Mouse (Mus musculus): Measurements from ENCODE around the gene Sapcd1. TPM values are rescaled to one million over a fixed set of nuclear protein-coding genes. Genes with fewer than 3 reads are reported as not detected.
"Not testable (repeated sequence)": the region's sequence is repeated elsewhere in the genome, so short reads cannot be mapped to it uniquely, and the experiment has no call there.

Sapcd1 gene
- total RNA-seq, 2 experiments from 2014 or later, result 0.67 TPM; not detected in 1

DNA sequence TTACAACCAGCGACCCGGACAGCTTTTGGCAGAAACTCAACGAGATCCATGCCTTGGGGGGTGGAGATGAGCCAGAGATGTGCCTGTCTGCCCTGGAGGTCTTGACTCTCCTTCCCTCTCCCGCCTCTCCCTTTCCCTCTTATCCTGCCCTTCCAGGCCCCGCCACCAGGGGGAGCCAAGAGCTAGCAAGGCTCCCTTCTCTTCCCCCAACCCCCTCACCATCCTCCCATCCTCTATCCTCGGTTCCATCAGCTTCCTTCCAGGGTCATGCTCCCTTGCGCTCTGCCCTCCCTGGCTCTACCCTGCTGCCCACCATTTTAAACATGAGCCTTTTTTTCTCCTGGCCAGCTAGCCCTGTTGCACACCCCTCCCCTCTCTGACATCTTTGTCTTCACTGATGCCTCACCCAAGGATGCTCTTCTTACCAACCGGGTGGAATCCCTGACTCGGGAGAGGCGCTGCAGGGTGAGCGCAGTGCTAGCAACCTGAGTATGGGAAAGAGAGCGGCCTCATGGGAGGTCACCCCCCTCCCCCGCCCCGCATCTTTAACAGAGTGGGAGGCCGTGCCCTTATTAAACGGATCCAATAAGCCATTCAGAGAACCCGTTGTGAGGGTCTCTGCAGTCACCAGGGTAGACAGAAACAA, 6.5 kb downstream of the Sapcd1 start:
- peak; percentile 97 for TF ChIP-seq CTCF (conservative IDR thresholded peaks at IDR 0.05)
- peak; percentile 74 to 94 for DNase-seq (ENCODE audit: low spot score in 2 of 2)
- peak overlapping the region; percentile 12; the same call in 1 of the 2 replicates for H3K27ac ChIP-seq
- H3K4me3 ChIP-seq, result peak overlapping the region; percentile 29; the same call in 1 of the 2 replicates

DNA sequence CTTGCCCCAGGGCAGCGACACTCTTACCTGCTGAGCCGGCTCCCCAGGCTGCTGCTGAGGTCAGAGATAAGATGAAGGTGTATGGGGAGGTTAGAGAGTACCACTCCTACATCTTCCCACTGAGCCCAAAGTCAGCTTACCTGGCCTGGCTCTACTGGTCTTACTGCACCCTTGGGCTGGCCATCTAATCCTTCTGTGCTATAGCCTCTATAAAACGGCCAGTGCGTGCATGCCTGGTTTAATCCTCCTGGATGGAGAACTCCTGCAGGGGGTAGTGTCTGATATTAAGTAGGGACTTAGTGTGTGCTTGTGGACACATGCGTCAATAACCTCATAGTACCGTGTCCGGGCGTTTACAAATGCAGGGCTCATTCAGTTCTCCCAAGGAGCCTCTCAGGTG, 7.3 kb downstream of the Sapcd1 start:
- DNase-seq (ENCODE audit: low spot score in 2 of 2), result no peak
- TF ChIP-seq CTCF (conservative IDR thresholded peaks at IDR 0.05), result no peak
- no peak overlapping the region for H3K27ac ChIP-seq
- H3K4me3 ChIP-seq, result no peak overlapping the region

- no peak for DNase-seq (ENCODE audit: low spot score in 2 of 2)
- TF ChIP-seq CTCF (conservative IDR thresholded peaks at IDR 0.05), result no peak
- Histone ChIP-seq H3K4me3 (no peak overlapping the region), H3K27ac (no peak overlapping the region)
These were observed 7.9 kb downstream of the Sapcd1 start for GRCm38 (mm10) chr17:35019894-35020293.

- H3K27ac ChIP-seq, result no peak overlapping the region
- no peak for DNase-seq (ENCODE audit: low spot score in 2 of 2)
- no peak for TF ChIP-seq CTCF (conservative IDR thresholded peaks at IDR 0.05)
These were observed 9.6 kb downstream of the Sapcd1 start for GRCm38 (mm10) chr17:35018171-35018570.

DNA sequence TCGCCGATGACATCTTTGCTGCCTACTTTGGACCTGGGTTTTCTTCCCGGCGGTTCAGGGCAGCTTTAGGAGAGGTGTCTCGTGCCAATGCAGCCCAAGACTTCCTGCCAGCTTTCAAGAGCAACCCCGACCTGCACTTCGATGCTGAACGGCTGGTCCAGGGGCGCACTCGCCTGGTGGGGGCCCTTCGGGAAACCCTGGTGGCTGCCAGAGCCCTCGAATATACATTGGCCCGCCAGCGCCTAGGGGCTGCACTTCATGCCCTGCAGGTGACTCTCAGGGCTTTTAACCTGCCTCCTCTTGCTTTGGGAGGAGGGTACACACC, 10.1 kb downstream of the Sapcd1 start:
- H3K27ac ChIP-seq, result no peak overlapping the region
- TF ChIP-seq CTCF (conservative IDR thresholded peaks at IDR 0.05), result no peak
- no peak overlapping the region for H3K4me3 ChIP-seq
- no peak for DNase-seq (ENCODE audit: low spot score in 2 of 2)

More at GRCm38 (mm10) chr17:35018171-35018570, 9.6 kb downstream of the Sapcd1 start:
- H3K4me3 ChIP-seq, result no peak overlapping the region

DNA sequence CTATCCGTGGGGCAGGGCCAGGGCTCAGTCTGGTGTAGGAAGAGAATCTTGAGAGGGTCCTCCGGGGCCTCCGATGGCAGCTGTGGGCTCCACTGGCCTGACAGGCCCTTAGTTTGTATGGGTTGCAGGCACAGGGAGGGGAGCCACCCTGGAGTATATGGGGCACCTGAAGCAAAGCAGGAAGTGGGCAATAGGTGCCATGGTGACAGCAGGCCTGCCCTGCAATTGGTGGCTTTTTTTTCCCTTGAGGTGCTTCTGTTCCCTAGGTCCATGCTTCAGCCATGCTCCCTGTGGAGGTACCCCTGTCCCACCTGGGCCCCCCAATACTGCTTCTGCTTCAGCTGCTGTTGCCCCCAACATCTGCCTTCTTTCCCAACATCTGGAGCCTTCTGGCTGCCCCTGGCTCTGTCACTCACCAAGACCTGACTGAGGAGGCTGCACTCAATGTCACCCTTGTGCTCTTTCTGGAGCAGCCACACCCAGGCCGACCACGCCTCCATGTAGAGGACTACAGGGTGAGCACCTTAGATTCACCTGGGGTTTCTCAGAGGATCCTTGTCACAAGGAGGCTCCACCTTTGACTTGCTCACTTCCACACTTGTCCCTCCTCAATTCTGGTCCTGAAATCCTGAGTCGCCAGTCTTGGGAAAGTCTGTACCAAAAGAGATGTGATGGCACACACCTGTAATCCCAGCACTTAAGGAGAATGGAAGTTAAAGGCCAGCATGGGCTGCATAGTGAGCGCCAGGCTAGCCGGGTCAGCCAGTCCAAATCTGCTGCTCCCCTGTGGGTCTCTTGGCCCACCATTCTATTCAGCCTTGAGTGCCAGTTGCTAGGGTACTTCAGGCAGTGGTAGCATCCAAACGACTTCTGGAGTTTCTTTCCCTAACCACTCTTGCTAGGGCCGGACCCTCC, 10.8 kb downstream of the Sapcd1 start:
- no peak for DNase-seq (ENCODE audit: low spot score in 2 of 2)
- TF ChIP-seq CTCF (conservative IDR thresholded peaks at IDR 0.05), result no peak
- H3K27ac ChIP-seq, result no peak overlapping the region
- H3K4me3 ChIP-seq, result no peak overlapping the region

DNA sequence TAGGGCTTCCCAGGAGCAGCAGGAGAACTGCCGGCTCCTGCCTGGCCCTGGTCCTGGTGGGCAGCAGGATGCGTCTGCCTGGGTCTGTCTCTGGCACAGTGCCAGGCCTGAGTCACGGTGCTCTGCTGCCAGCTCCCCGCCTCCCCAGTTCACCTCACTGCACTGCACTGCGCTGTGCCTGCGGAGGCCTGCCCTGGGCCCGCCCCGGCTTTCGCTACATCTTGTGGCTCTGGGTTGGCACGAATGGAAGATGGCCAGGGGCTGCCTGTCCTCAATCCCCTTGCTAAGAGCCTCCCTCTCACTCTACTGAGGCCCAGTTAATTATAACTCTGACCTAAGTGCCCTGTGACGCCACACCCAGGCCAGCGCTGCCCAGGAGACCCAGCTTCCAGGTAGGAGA, 11.4 kb downstream of the Sapcd1 start, which contains the start of gene Vwa7:
Gene Vwa7 (plus strand): TSS at position 204 of the 400 bp plus-strand sequence.
- TF ChIP-seq CTCF (conservative IDR thresholded peaks at IDR 0.05), result no peak
- H3K4me3 ChIP-seq, result no peak within 1 kb of the TSS
- no peak within 1 kb of the TSS for H3K27ac ChIP-seq
- no peak for DNase-seq (ENCODE audit: low spot score in 2 of 2)

GRCm38 (mm10) chr17:35015296-35015695, 12.5 kb downstream of the Sapcd1 start:
- H3K27ac ChIP-seq, result no peak overlapping the region
- TF ChIP-seq CTCF (conservative IDR thresholded peaks at IDR 0.05), result no peak
- DNase-seq (ENCODE audit: low spot score in 2 of 2), result no peak

DNA sequence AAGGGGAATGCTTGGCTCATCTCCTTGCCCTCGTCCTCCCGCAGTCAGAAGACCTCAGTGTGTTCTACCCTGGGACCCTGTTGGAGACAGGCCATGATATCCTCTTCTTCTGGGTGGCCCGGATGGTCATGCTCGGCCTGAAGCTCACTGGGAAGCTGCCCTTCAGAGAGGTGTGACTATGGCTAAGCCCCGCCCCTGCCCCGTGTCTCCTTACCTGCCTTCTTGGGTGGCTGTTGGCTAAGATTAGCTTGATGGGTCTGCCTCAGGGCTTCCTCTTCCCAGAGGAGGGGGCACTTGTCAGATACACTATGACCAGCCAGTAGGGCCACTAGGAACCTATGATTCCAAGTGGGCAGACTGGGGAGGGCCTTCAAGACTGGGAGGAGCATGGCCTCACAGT, 14.6 kb downstream of the Sapcd1 start:
- Histone ChIP-seq H3K27ac (no peak overlapping the region), H3K4me3 (no peak overlapping the region)
- no peak for DNase-seq (ENCODE audit: low spot score in 2 of 2)
- no peak for TF ChIP-seq CTCF (conservative IDR thresholded peaks at IDR 0.05)

More at GRCm38 (mm10) chr17:35015296-35015695, 12.5 kb downstream of the Sapcd1 start:
- no peak overlapping the region for H3K4me3 ChIP-seq

DNA sequence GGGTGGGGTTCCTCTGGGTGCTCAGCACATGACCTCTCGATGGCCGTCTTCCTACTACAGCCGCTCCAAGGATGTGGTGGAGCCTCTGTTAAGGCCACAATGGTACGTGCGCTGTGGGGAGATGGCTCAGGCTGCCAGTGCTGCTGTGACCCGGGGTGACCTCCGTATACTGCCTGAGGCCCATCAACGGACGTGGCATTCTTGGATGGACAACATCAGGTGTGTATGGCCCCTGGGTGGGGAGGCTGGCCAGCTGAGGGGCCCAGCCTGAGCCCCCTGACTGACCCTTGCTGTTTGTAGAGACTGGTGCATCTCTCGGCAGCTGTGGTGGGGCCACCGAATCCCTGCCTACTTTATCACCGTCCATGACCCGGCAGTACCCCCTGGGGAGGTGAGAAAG, 15.4 kb downstream of the Sapcd1 start:
- H3K27ac ChIP-seq, result no peak overlapping the region
- H3K4me3 ChIP-seq, result no peak overlapping the region
- DNase-seq (ENCODE audit: low spot score in 2 of 2), result no peak
- TF ChIP-seq CTCF (conservative IDR thresholded peaks at IDR 0.05), result no peak

- no peak for DNase-seq (ENCODE audit: low spot score in 2 of 2)
- TF ChIP-seq CTCF (conservative IDR thresholded peaks at IDR 0.05), result no peak
- H3K4me3 ChIP-seq, result no peak overlapping the region
- no peak overlapping the region for H3K27ac ChIP-seq
These were observed 16.4 kb downstream of the Sapcd1 start for GRCm38 (mm10) chr17:35011440-35011839.

GRCm38 (mm10) chr17:35009586-35009985, 18.2 kb downstream of the Sapcd1 start:
- Histone ChIP-seq H3K27ac (no peak overlapping the region), H3K4me3 (no peak overlapping the region)
- no peak for DNase-seq (ENCODE audit: low spot score in 2 of 2)
- TF ChIP-seq CTCF (conservative IDR thresholded peaks at IDR 0.05), result no peak

DNA sequence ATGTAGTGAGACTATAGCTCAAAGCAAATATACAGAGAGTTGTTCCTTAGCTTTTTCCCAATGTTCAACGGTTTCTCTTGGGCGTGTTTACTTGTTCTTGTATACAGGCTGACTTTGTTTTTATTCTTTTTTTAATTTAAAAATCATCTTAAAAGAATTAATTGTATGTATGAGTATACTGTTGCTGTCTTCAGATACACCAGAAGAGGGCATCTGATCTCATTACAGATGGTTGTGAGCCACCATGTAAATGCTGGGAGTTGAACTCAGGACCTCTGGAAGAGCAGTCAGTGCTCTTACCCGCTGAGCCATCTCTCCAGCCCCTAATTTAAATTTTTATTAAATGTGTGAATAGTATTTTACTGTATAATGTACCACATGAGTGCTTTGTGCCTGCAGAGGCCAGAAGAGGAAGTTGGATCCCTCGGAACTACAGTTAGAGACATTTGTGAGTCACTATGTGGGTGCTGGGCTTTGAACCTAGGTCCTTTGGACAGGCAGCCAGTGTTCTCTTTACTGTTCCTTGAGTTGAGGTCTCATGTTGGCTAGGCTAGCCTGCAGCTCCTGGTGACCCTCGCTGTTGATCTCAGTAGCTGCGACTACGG, 20.3 kb downstream of the Sapcd1 start:
- TF ChIP-seq CTCF (conservative IDR thresholded peaks at IDR 0.05), result peak; percentile 65
- DNase-seq (ENCODE audit: low spot score in 2 of 2), result no peak
- no peak overlapping the region for H3K27ac ChIP-seq
- H3K4me3 ChIP-seq, result no peak overlapping the region

DNA sequence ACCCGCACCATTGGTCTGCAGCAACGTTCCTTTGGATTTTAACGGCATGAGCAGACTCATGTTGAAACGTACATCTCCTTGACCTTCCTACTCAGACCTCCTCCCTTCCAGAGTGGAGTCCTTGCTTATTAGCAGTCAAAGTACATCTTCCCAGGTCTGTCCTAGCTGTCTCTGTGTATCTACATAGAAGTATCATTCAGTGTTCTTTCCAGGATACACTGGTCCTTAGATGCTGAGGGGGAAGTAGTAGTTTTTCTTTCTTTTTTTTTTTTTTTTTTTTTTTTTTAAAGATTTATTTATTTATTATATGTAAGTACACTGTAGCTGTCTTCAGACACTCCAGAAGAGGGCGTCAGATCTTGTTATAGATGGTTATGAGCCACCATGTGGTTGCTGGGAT, 21.9 kb downstream of the Sapcd1 start:
- not testable (repeated sequence) for H3K4me3 ChIP-seq; DNase-seq (ENCODE audit: low spot score in 2 of 2); H3K27ac ChIP-seq

Data from layer of hippocampus, adult 2 months (tissue).